Mouse (Mus musculus) megakaryocyte, embryonic 14.5 days (primary cell): Measurements from ENCODE around the gene Cyp3a57.

Experiments used
- FLI1 ChIP-seq: IDR thresholded peaks from 2 replicates; pipeline ENCODE4 v1.6.1; 2012; ENCODE audit warnings: low read length, inconsistent platforms, mixed read lengths
- GATA1 ChIP-seq: IDR thresholded peaks from 3 replicates; pipeline ENCODE4 v1.6.1; 2012; ENCODE audit warnings: mixed read lengths, low read length, inconsistent platforms, borderline replicate concordance

- TF ChIP-seq FLI1 (no peak), GATA1 (no peak)
Observed at GRCm38 (mm10) chr5:145349697-145350096, 4.6 kb downstream of the Cyp3a57 start.
